Mouse (Mus musculus) CH12.LX (cell line): Measurements from ENCODE around the gene Rnf145. TPM values are rescaled to one million over a fixed set of nuclear protein-coding genes. Genes with fewer than 3 reads are reported as not detected.

Source experiments
- BHLHE40 ChIP-seq: IDR thresholded peaks from 2 replicates; pipeline ENCODE4 v1.6.1; 2011; ENCODE audit warnings: mild to moderate bottlenecking, low read depth, low read length, improper control_type of control experiment
- CHD2 ChIP-seq: IDR thresholded peaks from 2 replicates; pipeline ENCODE4 v1.6.1; 2011; ENCODE audit warnings: low read length, improper control_type of control experiment
- E2F4 ChIP-seq: IDR thresholded peaks from 2 replicates; pipeline ENCODE4 v1.6.1; 2011; ENCODE audit warnings: low read depth, low read length, improper control_type of control experiment; ENCODE audit not compliant: insufficient replicate concordance
- JUN ChIP-seq: IDR thresholded peaks from 2 replicates; pipeline ENCODE4 v1.6.1; 2011; ENCODE audit warnings: low read depth, mild to moderate bottlenecking, low read length, improper control_type of control experiment, moderate library complexity; ENCODE audit not compliant: insufficient read depth
- KAT2A ChIP-seq: IDR thresholded peaks from 2 replicates; pipeline ENCODE4 v1.6.1; 2012; ENCODE audit warnings: low read length, improper control_type of control experiment, inconsistent platforms; ENCODE audit not compliant: insufficient replicate concordance
- MAX ChIP-seq: IDR thresholded peaks from 2 replicates; pipeline ENCODE4 v1.6.1; 2011; ENCODE audit warnings: low read length, improper control_type of control experiment
- MAZ ChIP-seq: IDR thresholded peaks from 2 replicates; pipeline ENCODE4 v1.6.1; 2012; ENCODE audit warnings: low read depth, mild to moderate bottlenecking, inconsistent platforms, low read length, improper control_type of control experiment, moderate library complexity
- MYC ChIP-seq: IDR thresholded peaks from 2 replicates; pipeline ENCODE4 v1.6.1; 2011; ENCODE audit warnings: low read depth, mild to moderate bottlenecking, improper control_type of control experiment, low read length
- PAX5 ChIP-seq: IDR thresholded peaks from 2 replicates; pipeline ENCODE4 v1.6.1; 2012; ENCODE audit warnings: low read length, inconsistent platforms, mixed read lengths
- POLR2A ChIP-seq: IDR thresholded peaks from 2 replicates; pipeline ENCODE4 v1.6.1; 2011; ENCODE audit warnings: low read depth, mild to moderate bottlenecking, improper control_type of control experiment, low read length
- POLR2AphosphoS2 ChIP-seq: IDR thresholded peaks from 2 replicates; pipeline ENCODE4 v1.6.1; 2011; ENCODE audit warnings: low read depth, low read length, improper control_type of control experiment
- RCOR1 ChIP-seq: conservative IDR thresholded peaks from 2 replicates; pipeline ENCODE4 v1.6.1; 2012; ENCODE audit warnings: low read depth, mild to moderate bottlenecking, inconsistent platforms, low read length, improper control_type of control experiment
- SIN3A ChIP-seq: IDR thresholded peaks from 2 replicates; pipeline ENCODE4 v1.6.1; 2012; ENCODE audit warnings: low read length, improper control_type of control experiment, inconsistent platforms
- UBTF ChIP-seq: IDR thresholded peaks from 2 replicates; pipeline ENCODE4 v1.6.1; 2012; ENCODE audit warnings: low read depth, mild to moderate bottlenecking, inconsistent platforms, low read length, improper control_type of control experiment, moderate library complexity
- polyA plus RNA-seq: library from polyadenylated mRNA; unstranded; fragments of >175 nt; gene quantifications from 2 replicates; pipeline ENCODE4 v1.2.1, GENCODE M21; 2012; ENCODE audit warnings: low read depth; ENCODE audit not compliant: insufficient read length
- total RNA-seq, 2 experiments: library from RNA; depleted of rRNA; stranded (reverse); fragments of 300-350 nt in 1 of 2; fragments of >200 nt in 1 of 2; gene quantifications; 2 replicates each; pipeline ENCODE4 v1.2.3; 2012 to 2014

Gene Rnf145
- total and polyA plus RNA-seq, 3 experiments = 44.3 to 60.5 (median 44.5) TPM

DNA sequence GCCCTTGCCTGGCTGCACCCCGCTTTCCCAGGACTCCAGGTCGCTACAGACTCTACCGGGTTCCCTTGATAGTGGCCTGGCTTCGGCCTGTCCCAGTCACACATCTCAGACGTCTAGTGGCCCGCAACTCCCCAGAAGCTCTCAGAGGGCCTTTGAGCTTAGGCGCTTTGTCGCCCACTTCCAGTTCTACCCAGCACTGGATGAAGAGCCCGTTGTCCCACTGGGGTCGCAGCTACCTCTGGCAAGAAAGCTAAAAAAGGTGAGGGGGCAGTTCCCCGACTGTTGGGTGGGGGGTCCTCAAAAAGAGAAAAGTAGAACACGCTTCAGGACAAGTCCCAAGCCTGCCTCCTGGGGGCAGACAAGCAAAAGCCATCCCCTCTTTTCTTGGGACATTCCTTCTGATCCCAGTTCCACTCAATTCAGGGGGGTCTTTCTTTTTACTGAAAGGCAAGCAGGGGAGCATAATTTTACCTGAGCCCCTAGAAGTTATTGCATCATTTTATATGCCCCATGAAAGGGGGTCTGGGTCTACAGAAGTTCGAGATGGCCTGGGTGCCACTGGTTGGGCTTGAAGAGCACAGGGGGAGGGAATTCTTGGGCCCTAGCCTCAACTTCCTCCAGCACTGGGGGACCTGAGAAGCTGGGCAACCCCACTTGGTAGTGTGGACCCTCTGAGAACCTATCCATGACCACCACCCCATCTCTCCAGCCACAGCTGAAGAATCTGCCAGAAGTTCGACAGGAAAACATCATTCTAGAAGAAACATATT is 94.8 kb downstream of the Rnf145 start (continued):
- TF ChIP-seq JUN (no peak), MAX (peak; percentile 61; the same call in 1 of the 2 replicates), MAZ (peak; percentile 86), PAX5 (no peak), KAT2A (no peak), E2F4 (no peak), MYC (no peak), CHD2 (no peak), POLR2A (peak; percentile 3; the same call in 1 of the 2 replicates), POLR2AphosphoS2 (no peak), SIN3A (peak; percentile 70), UBTF (no peak), BHLHE40 (no peak; the same call in 1 of the 2 replicates), RCOR1 (no peak)

Other genes with a start within 250 kb of the Rnf145 start
- gene Il12b, start 118.9 kb upstream of the Rnf145 start, total RNA-seq (2012; rRNA removed) = not detected in 2 replicates
- 0.23 TPM in 1 of 2 replicates, not detected in the other for gene Il12b, start 118.9 kb upstream of the Rnf145 start, total RNA-seq (2014; rRNA removed)
- gene Il12b, start 118.9 kb upstream of the Rnf145 start, polyA plus RNA-seq = not detected in 2 replicates
- gene Ublcp1, start 48.5 kb upstream of the Rnf145 start, total RNA-seq (2012; rRNA removed) = 18.9 and 20.2 TPM in 2 replicates
- gene Ublcp1, start 48.5 kb upstream of the Rnf145 start, total RNA-seq (2014; rRNA removed) = 34.1 and 45.6 TPM in 2 replicates
- gene Ublcp1, start 48.5 kb upstream of the Rnf145 start, polyA plus RNA-seq = 24.9 and 26.7 TPM in 2 replicates
- gene Ebf1, start 98.4 kb downstream of the Rnf145 start, total RNA-seq (2012; rRNA removed) = 24.9 and 37.8 TPM in 2 replicates
- gene Ebf1, start 98.4 kb downstream of the Rnf145 start, total RNA-seq (2014; rRNA removed) = 42.8 and 44.2 TPM in 2 replicates
- gene Ebf1, start 98.4 kb downstream of the Rnf145 start, polyA plus RNA-seq = 52.5 and 60.7 TPM in 2 replicates